In genomic region chr8:88198551-88198944, GRCm38 (mm10) we compare ENCODE assay signal across 8 mouse cellular contexts. TPM values are rescaled to one million over a fixed set of nuclear protein-coding genes. Genes with fewer than 3 reads are reported as not detected.
DNase-seq lines count a peak whose midpoint lies in the region; ATAC-seq lines count a peak whose summit lies in the region.

No protein-coding gene starts in this region.

- no peaks in the 10 kb centered on the region for H3K27me3 ChIP-seq in forebrain, embryonic 12.5 days
- no peaks in the 10 kb centered on the region for H3K27me3 ChIP-seq in midbrain, embryonic 10.5 days (ENCODE audit: low read depth, poor library complexity, severe bottlenecking)

- H3K9ac ChIP-seq in forebrain, embryonic 12.5 days = peak overlapping the region; percentile 88

- peak overlapping the region; percentile 97 for H3K27ac ChIP-seq in forebrain, embryonic 12.5 days
- H3K27ac ChIP-seq in midbrain, embryonic 10.5 days (replicated peaks) = peak overlapping the region; percentile 97

- peak overlapping the region; percentile 95 for H3K4me3 ChIP-seq in forebrain, embryonic 12.5 days (replicated peaks)
- peak overlapping the region; percentile 96 for H3K4me3 ChIP-seq in midbrain, embryonic 10.5 days

- H3K4me1 ChIP-seq in forebrain, embryonic 12.5 days = peaks cover 36% of the 10 kb centered on the region
- H3K4me1 ChIP-seq in midbrain, embryonic 10.5 days = peaks cover 43% of the 10 kb centered on the region

- H3K36me3 ChIP-seq in forebrain, embryonic 12.5 days (replicated peaks) = no peaks in the 10 kb centered on the region
- peaks cover 12% of the 10 kb centered on the region for H3K36me3 ChIP-seq in midbrain, embryonic 10.5 days

- no peak for ATAC-seq in forebrain, embryonic 12.5 days (ENCODE audit: low FRiP score)

- 1% methylated on average over 10 of the region's 10 CpGs for WGBS in forebrain, embryonic 12.5 days
- 0% methylated on average over 10 of the region's 10 CpGs for WGBS in midbrain, embryonic 10.5 days

- peak overlapping the region; percentile 95 for H3K4me2 ChIP-seq in forebrain, embryonic 12.5 days

- DNase-seq in adrenal gland, adult 8-10 months = peak; percentile 28
- no peak for DNase-seq in adrenal gland, adult (ENCODE audit: inconsistent age in 2 of 2, low spot score in 1 of 2)
- peak; percentile 36 to 40 for DNase-seq in left cerebral cortex, postnatal 10 days (ENCODE audit: extremely low spot score in 1 of 2, low spot score in 2 of 2)
- no peak for DNase-seq in left cerebral cortex, adult 9 months (ENCODE audit: low spot score in 2 of 2)
- peak; percentile 34 to 50 for DNase-seq in kidney, postnatal 25 days
- no peak for DNase-seq in midbrain, embryonic 10.5 days (ENCODE audit: low spot score)
- DNase-seq in spleen, postnatal 36 days (ENCODE audit: low spot score in 2 of 2) = no peak

- H3K9me3 ChIP-seq in forebrain, embryonic 12.5 days = no peaks in the 10 kb centered on the region
- no peaks in the 10 kb centered on the region for H3K9me3 ChIP-seq in midbrain, embryonic 10.5 days (replicated peaks)

- intact Hi-C loops in left cerebral cortex, postnatal 10 days (cut with DNase I) = no loop called here

RNA-seq across cellular contexts. Expression of gene Tent4b, which starts 0.5 kb away (rescaled TPM):
- 10 to 100 TPM; 29.1 to 39.6 (median 34.1) TPM for total RNA-seq in adrenal gland, adult 8-10 months (2022)
- total RNA-seq in left cerebral cortex, postnatal 10 days (2021) = 10 to 100 TPM; 33.8 to 37.0 TPM
- polyA plus RNA-seq in forebrain, embryonic 12.5 days (2016; fragmentation: Nextera tagmentation; extraction: Ambion mirVana) = 11.2 and 12.7 TPM in 2 replicates
- polyA plus RNA-seq in midbrain, embryonic 10.5 days (2016; fragmentation: Nextera tagmentation; extraction: Ambion mirVana) = 8.2 and 9.5 TPM in 2 replicates

Comparison
In these comparisons a context has a peak if more than half of its experiments do, and no peak if none do; other contexts are left out.
1. DNase-seq: peak in adrenal gland, adult 8-10 months (single experiment), left cerebral cortex, postnatal 10 days (2 of 2) and kidney, postnatal 25 days (2 of 2); none in adrenal gland, adult (0 of 2), left cerebral cortex, adult 9 months (0 of 2), midbrain, embryonic 10.5 days (single experiment) and spleen, postnatal 36 days (0 of 2).